Mouse (Mus musculus): Measurements from ENCODE around the gene Prkcsh. TPM values are rescaled to one million over a fixed set of nuclear protein-coding genes. Genes with fewer than 3 reads are reported as not detected.

The Prkcsh gene
- total RNA-seq, 2 experiments from 2014 or later, result 13.1 to 25.0 TPM

Other genes starting within 250 kb of the Prkcsh start
- 28.0 and 63.8 TPM in 2 replicates for gene Spc24, start 242.5 kb upstream of the Prkcsh start, total RNA-seq (2015; ENCODE audit: low replicate concordance)
- gene Spc24, start 242.5 kb upstream of the Prkcsh start, total RNA-seq (2017; ENCODE audit: low replicate concordance), result 23.6 and 31.9 TPM in 2 replicates
- 1.2 TPM in 1 of 2 replicates, not detected in the other for gene Kank2, start 204.1 kb upstream of the Prkcsh start, total RNA-seq (2015; ENCODE audit: low replicate concordance)
- gene Kank2, start 204.1 kb upstream of the Prkcsh start, total RNA-seq (2017; ENCODE audit: low replicate concordance), result 0.09 TPM in 1 of 2 replicates, not detected in the other
- 1.3 TPM in 1 of 2 replicates, not detected in the other for gene Angptl8, start 167.3 kb upstream of the Prkcsh start, total RNA-seq (2015; ENCODE audit: low replicate concordance)
- not detected in 2 replicates for gene Angptl8, start 167.3 kb upstream of the Prkcsh start, total RNA-seq (2017; ENCODE audit: low replicate concordance)
- not detected in 2 replicates for gene Dock6, start 150.2 kb upstream of the Prkcsh start, total RNA-seq (2015; ENCODE audit: low replicate concordance)
- gene Dock6, start 150.2 kb upstream of the Prkcsh start, total RNA-seq (2017; ENCODE audit: low replicate concordance), result not detected in 2 replicates
- 17.1 and 21.5 TPM in 2 replicates for gene Rab3d, start 84.6 kb upstream of the Prkcsh start, total RNA-seq (2015; ENCODE audit: low replicate concordance)
- 11.2 and 13.4 TPM in 2 replicates for gene Rab3d, start 84.6 kb upstream of the Prkcsh start, total RNA-seq (2017; ENCODE audit: low replicate concordance)
- gene Ccdc159, start 75.3 kb upstream of the Prkcsh start, total RNA-seq (2015; ENCODE audit: low replicate concordance), result not detected in 2 replicates
- not detected in 2 replicates for gene Ccdc159, start 75.3 kb upstream of the Prkcsh start, total RNA-seq (2017; ENCODE audit: low replicate concordance)
- gene Tmem205, start 75.2 kb upstream of the Prkcsh start, total RNA-seq (2015; ENCODE audit: low replicate concordance), result 9.8 and 15.7 TPM in 2 replicates
- 1.5 TPM in 2 replicates for gene Tmem205, start 75.2 kb upstream of the Prkcsh start, total RNA-seq (2017; ENCODE audit: low replicate concordance)
- 0.42 TPM in 1 of 2 replicates, not detected in the other for gene Plppr2, start 65.8 kb upstream of the Prkcsh start, total RNA-seq (2015; ENCODE audit: low replicate concordance)
- gene Plppr2, start 65.8 kb upstream of the Prkcsh start, total RNA-seq (2017; ENCODE audit: low replicate concordance), result not detected in 2 replicates
- gene Swsap1, start 47.1 kb upstream of the Prkcsh start, total RNA-seq (2015; ENCODE audit: low replicate concordance), result 0.58 and 1.5 TPM in 2 replicates
- 3.8 and 6.6 TPM in 2 replicates for gene Swsap1, start 47.1 kb upstream of the Prkcsh start, total RNA-seq (2017; ENCODE audit: low replicate concordance)
- 68.1 and 70.3 TPM in 2 replicates for gene Epor, start 39.3 kb upstream of the Prkcsh start, total RNA-seq (2015; ENCODE audit: low replicate concordance)
- 70.3 and 91.0 TPM in 2 replicates for gene Epor, start 39.3 kb upstream of the Prkcsh start, total RNA-seq (2017; ENCODE audit: low replicate concordance)
- gene Rgl3, start 13.4 kb upstream of the Prkcsh start, total RNA-seq (2015; ENCODE audit: low replicate concordance), result not detected in 2 replicates
- not detected in 2 replicates for gene Rgl3, start 13.4 kb upstream of the Prkcsh start, total RNA-seq (2017; ENCODE audit: low replicate concordance)
- 4.2 TPM in 1 of 2 replicates, not detected in the other for gene Ccdc151, start 172 bp upstream of the Prkcsh start, total RNA-seq (2015; ENCODE audit: low replicate concordance)
- gene Ccdc151, start 172 bp upstream of the Prkcsh start, total RNA-seq (2017; ENCODE audit: low replicate concordance), result 0.84 and 0.85 TPM in 2 replicates
- gene Elavl3, start 49.2 kb downstream of the Prkcsh start, total RNA-seq (2015; ENCODE audit: low replicate concordance), result not detected in 2 replicates
- not detected in 2 replicates for gene Elavl3, start 49.2 kb downstream of the Prkcsh start, total RNA-seq (2017; ENCODE audit: low replicate concordance)
- not detected in 2 replicates for gene Gm49318, start 68.5 kb downstream of the Prkcsh start, total RNA-seq (2015; ENCODE audit: low replicate concordance)
- not detected in 2 replicates for gene Gm49318, start 68.5 kb downstream of the Prkcsh start, total RNA-seq (2017; ENCODE audit: low replicate concordance)
- gene Zfp653, start 68.6 kb downstream of the Prkcsh start, total RNA-seq (2015; ENCODE audit: low replicate concordance), result 1.0 and 4.0 TPM in 2 replicates
- 1.6 and 2.8 TPM in 2 replicates for gene Zfp653, start 68.6 kb downstream of the Prkcsh start, total RNA-seq (2017; ENCODE audit: low replicate concordance)
- 1.9 and 3.3 TPM in 2 replicates for gene Ecsit, start 82.6 kb downstream of the Prkcsh start, total RNA-seq (2015; ENCODE audit: low replicate concordance)
- 3.5 and 4.2 TPM in 2 replicates for gene Ecsit, start 82.6 kb downstream of the Prkcsh start, total RNA-seq (2017; ENCODE audit: low replicate concordance)
- not detected in 2 replicates for gene Cnn1, start 96.4 kb downstream of the Prkcsh start, total RNA-seq (2015; ENCODE audit: low replicate concordance)
- not detected in 2 replicates for gene Cnn1, start 96.4 kb downstream of the Prkcsh start, total RNA-seq (2017; ENCODE audit: low replicate concordance)
- 28.4 and 30.7 TPM in 2 replicates for gene Elof1, start 114.4 kb downstream of the Prkcsh start, total RNA-seq (2015; ENCODE audit: low replicate concordance)
- 14.1 and 15.8 TPM in 2 replicates for gene Elof1, start 114.4 kb downstream of the Prkcsh start, total RNA-seq (2017; ENCODE audit: low replicate concordance)
- 10.8 and 20.7 TPM in 2 replicates for gene Acp5, start 132.9 kb downstream of the Prkcsh start, total RNA-seq (2015; ENCODE audit: low replicate concordance)
- 9.8 and 18.1 TPM in 2 replicates for gene Acp5, start 132.9 kb downstream of the Prkcsh start, total RNA-seq (2017; ENCODE audit: low replicate concordance)
- 5.6 and 8.8 TPM in 2 replicates for gene Pigyl, start 154.0 kb downstream of the Prkcsh start, total RNA-seq (2015; ENCODE audit: low replicate concordance)
- 8.2 and 9.3 TPM in 2 replicates for gene Pigyl, start 154.0 kb downstream of the Prkcsh start, total RNA-seq (2017; ENCODE audit: low replicate concordance)
- not detected in 2 replicates for gene Zfp872, start 185.3 kb downstream of the Prkcsh start, total RNA-seq (2015; ENCODE audit: low replicate concordance)
- gene Zfp872, start 185.3 kb downstream of the Prkcsh start, total RNA-seq (2017; ENCODE audit: low replicate concordance), result not detected in 2 replicates
- 6.5 and 25.4 TPM in 2 replicates for gene Zfp809, start 222.9 kb downstream of the Prkcsh start, total RNA-seq (2015; ENCODE audit: low replicate concordance)
- 11.0 and 14.8 TPM in 2 replicates for gene Zfp809, start 222.9 kb downstream of the Prkcsh start, total RNA-seq (2017; ENCODE audit: low replicate concordance)